Mouse (Mus musculus) kidney, embryonic 16.5 days (tissue): ENCODE measurements around the gene Sin3a. TPM values are rescaled to one million over a fixed set of nuclear protein-coding genes. Genes with fewer than 3 reads are reported as not detected.

Experiments used
- ATAC-seq: fragments of 200-750 bp; cut with Nextera tagmentation; 2 replicates; pipeline ENCODE4 v1.8.0; 2017; ENCODE audit warnings: moderate TSS enrichment; ENCODE audit not compliant: low FRiP score, low TSS enrichment
- H3K27ac ChIP-seq: fragments of 300-500 bp; sonication (generic); 2 replicates; pipeline ENCODE4 v1.5.1; 2014; ENCODE audit warnings: low read length
- H3K27me3 ChIP-seq: fragments of 300-500 bp; sonication (generic); 2 replicates; pipeline ENCODE4 v1.6.1; 2014; ENCODE audit warnings: low read length, control low read depth, mixed read lengths; ENCODE audit not compliant: insufficient read depth
- H3K36me3 ChIP-seq: fragments of 300-500 bp; sonication (generic); 2 replicates; pipeline ENCODE4 v1.6.1; 2014; ENCODE audit warnings: low read length, control low read depth, mixed read lengths; ENCODE audit not compliant: insufficient read depth
- H3K4me1 ChIP-seq: fragments of 300-500 bp; sonication (generic); 2 replicates; pipeline ENCODE4 v1.6.1; 2014; ENCODE audit warnings: low read length, control low read depth, mixed read lengths; ENCODE audit not compliant: insufficient read depth
- H3K4me2 ChIP-seq: fragments of 300-500 bp; sonication (generic); replicated peaks from 2 replicates; pipeline ENCODE4 v1.6.1; 2014; ENCODE audit warnings: low read depth, low read length
- H3K4me3 ChIP-seq: fragments of 300-500 bp; sonication (generic); 2 replicates; pipeline ENCODE4 v1.5.1; 2014; ENCODE audit warnings: mild to moderate bottlenecking, low read length
- H3K9ac ChIP-seq: fragments of 300-500 bp; sonication (generic); replicated peaks from 2 replicates; pipeline ENCODE4 v1.6.1; 2014; ENCODE audit warnings: low read length
- H3K9me3 ChIP-seq: fragments of 300-500 bp; sonication (generic); 2 replicates; pipeline ENCODE4 v1.6.1; 2016; ENCODE audit warnings: low read length, control low read depth
- WGBS: fragments of 180-500 bp; shearing (Covaris S2); extraction: QIAGEN DNeasy Blood & Tissue Kit; methylation state at CpG from one replicate; pipeline ENCODE4 v1.1.7; 2014; 5-methylcytosine and 5-hydroxymethylcytosine counted together
- polyA plus RNA-seq: library from polyadenylated mRNA; unstranded; fragments of >200 nt; fragmentation: Nextera tagmentation; extraction: Ambion mirVana; gene quantifications from 2 replicates; pipeline ENCODE4 v1.2.1, GENCODE M21; 2015

The Sin3a gene
- polyA plus RNA-seq, 1 experiment from 2014 or later = 36.7 TPM

DNA sequence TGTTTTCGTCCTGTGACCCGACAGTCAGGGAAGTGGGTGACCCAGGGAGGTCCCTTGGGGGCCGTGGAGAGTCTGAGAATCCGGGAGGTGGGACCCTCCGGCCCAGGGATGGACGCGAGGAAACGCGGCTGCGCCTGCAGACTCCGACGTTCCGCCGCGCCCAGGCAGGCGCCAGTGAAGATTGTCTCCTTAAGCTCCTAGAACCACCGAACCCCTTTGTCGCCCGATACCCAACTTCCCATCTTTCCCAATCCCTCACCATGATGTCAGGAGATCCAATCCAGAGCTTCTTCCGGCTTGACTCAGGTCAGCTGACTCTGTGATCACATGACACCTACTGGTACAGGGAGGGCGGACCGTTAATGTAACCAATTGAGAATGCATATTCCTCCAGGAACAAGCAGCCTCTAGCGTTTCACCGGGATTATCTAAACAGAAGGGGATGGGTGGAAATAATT is 86.2 kb downstream of the Sin3a start, which contains the start of gene Commd4:
TSS of gene Commd4 (minus strand) at position 319 of the 458 bp plus-strand sequence.
- H3K4me1 ChIP-seq = peaks cover 8% of the 10 kb centered on the region
- peak within 1 kb of the TSS; percentile 91 for H3K4me3 ChIP-seq
- peak within 1 kb of the TSS; percentile 99 for H3K4me2 ChIP-seq
- peaks cover 12% of the 10 kb centered on the region for H3K36me3 ChIP-seq
- H3K27ac ChIP-seq = 0 out of 2 replicates have a peak within 1 kb of the TSS, but pooled peaks have one; percentile 37
- no peaks in the 10 kb centered on the region for H3K27me3 ChIP-seq
- H3K9ac ChIP-seq = peak within 1 kb of the TSS; percentile 87
- under 1% methylated on average over 24 of the region's 24 CpGs for WGBS
- peak; percentile 80 for ATAC-seq
- H3K9me3 ChIP-seq = no peaks in the 10 kb centered on the region

GRCm38 (mm10) chr9:57158506-57158905 is 86.7 kb downstream of the Sin3a start:
- Histone ChIP-seq H3K4me1 (peaks cover 8% of the 10 kb centered on the region), H3K4me2 (peak overlapping the region; percentile 99), H3K36me3 (peaks cover 12% of the 10 kb centered on the region), H3K9ac (peak overlapping the region; percentile 87), H3K9me3 (no peaks in the 10 kb centered on the region), H3K27ac (0 out of 2 replicates have a peak overlapping the region, but pooled peaks have one; percentile 37), H3K4me3 (peak overlapping the region; percentile 91), H3K27me3 (no peaks in the 10 kb centered on the region)
- ATAC-seq = no peak
- WGBS = 39% methylated on average over 11 of the region's 11 CpGs

DNA sequence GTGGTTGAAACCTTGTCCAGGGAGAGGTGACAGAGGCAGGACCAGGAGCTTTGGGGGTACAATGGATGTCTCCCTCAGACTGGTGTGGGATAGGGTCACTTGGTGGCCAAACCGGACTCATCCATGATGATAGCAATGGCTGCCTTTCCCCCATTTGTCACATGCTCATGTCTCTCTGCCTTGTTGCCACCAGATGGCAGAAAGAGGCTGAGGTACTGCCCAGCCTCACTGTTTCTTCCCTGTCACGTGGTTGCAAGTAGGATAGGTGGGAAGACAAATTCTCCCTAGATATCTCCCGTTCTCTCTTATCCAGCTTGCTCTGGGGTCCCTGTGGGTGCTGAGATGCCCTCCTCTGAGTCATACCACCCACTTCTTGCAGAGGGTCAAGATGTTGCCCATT is 90.7 kb downstream of the Sin3a start:
- no peak for ATAC-seq

DNA sequence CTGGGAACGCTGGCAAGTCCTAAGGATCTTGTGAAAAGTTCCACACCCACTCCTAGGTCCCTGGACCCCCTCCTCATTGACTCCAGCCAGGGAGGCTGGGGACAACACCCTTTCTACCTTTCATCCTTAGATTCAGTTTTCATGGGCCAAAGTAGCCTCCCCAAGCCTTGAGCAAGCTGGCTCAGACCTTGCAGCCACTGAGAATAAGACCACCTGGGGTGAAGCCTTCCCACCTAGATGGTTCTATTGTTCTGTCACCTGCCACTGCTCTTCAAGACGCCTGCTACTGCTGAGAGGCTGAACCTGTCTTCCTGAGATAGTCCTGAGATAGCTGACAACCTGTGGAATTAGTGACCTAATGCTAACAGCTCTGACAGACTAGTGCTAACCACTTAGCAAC is 91.3 kb downstream of the Sin3a start:
- H3K27me3 ChIP-seq = no peaks in the 10 kb centered on the region
- H3K4me3 ChIP-seq = no peak overlapping the region
- no peak overlapping the region for H3K9ac ChIP-seq
- no peaks in the 10 kb centered on the region for H3K9me3 ChIP-seq
- no peak overlapping the region for H3K27ac ChIP-seq
- WGBS = 48% methylated on average over 2 of the region's 2 CpGs
- no peaks in the 10 kb centered on the region for H3K4me1 ChIP-seq
- no peak overlapping the region for H3K4me2 ChIP-seq
- no peak for ATAC-seq
- no peaks in the 10 kb centered on the region for H3K36me3 ChIP-seq

More for the DNA sequence above, 90.7 kb downstream of the Sin3a start:
- peaks cover 2% of the 10 kb centered on the region for H3K4me1 ChIP-seq
- no peak overlapping the region for H3K9ac ChIP-seq
- no peak overlapping the region for H3K4me2 ChIP-seq
- H3K4me3 ChIP-seq = no peak overlapping the region
- H3K9me3 ChIP-seq = no peaks in the 10 kb centered on the region
- WGBS = 6% methylated on average over 3 of the region's 3 CpGs
- no peaks in the 10 kb centered on the region for H3K36me3 ChIP-seq
- H3K27me3 ChIP-seq = no peaks in the 10 kb centered on the region
- no peak overlapping the region for H3K27ac ChIP-seq

- Histone ChIP-seq H3K9me3 (no peaks in the 10 kb centered on the region), H3K27me3 (no peaks in the 10 kb centered on the region), H3K4me2 (no peak overlapping the region), H3K36me3 (no peaks in the 10 kb centered on the region), H3K4me3 (no peak overlapping the region), H3K4me1 (no peaks in the 10 kb centered on the region), H3K9ac (no peak overlapping the region), H3K27ac (peak overlapping the region; percentile 73; the same call in 1 of the 2 replicates)
- ATAC-seq = no peak
- 83% methylated on average over 2 of the region's 2 CpGs for WGBS
These were observed 94.3 kb downstream of the Sin3a start for GRCm38 (mm10) chr9:57166173-57166572.

DNA sequence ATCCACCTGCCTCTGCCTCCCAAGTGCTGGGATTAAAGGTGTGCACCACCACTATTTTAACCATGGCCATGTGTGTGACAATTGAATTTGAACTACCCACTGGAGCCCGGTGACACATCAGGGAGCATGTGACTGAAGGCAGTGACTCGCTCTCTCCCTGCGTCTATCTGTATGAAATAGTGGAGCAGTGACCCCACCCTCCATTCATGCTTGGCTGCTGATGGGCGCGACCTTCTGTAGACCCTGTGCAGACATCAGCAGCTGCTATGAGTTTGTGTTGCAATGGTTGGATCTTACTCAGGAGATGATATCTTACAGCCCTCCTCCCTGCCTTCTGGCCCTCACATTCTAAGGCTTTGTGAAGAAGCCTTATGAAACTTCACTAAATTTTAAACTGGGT is 96.6 kb downstream of the Sin3a start:
- no peak overlapping the region for H3K27ac ChIP-seq
- H3K4me1 ChIP-seq = no peaks in the 10 kb centered on the region
- WGBS = 51% methylated on average over 5 of the region's 5 CpGs
- H3K9ac ChIP-seq = no peak overlapping the region
- H3K9me3 ChIP-seq = no peaks in the 10 kb centered on the region
- H3K36me3 ChIP-seq = no peaks in the 10 kb centered on the region
- ATAC-seq = no peak
- no peak overlapping the region for H3K4me2 ChIP-seq
- no peaks in the 10 kb centered on the region for H3K27me3 ChIP-seq
- no peak overlapping the region for H3K4me3 ChIP-seq

Other genes with a start within 250 kb of the Sin3a start
- 0.26 and 0.32 TPM in 2 replicates for gene Odf3l1, start 207.4 kb upstream of the Sin3a start, polyA plus RNA-seq
- gene Cspg4, start 207.0 kb upstream of the Sin3a start, polyA plus RNA-seq = 30.5 and 32.6 TPM in 2 replicates
- 11.9 and 12.3 TPM in 2 replicates for gene Snx33, start 143.7 kb upstream of the Sin3a start, polyA plus RNA-seq
- gene Imp3, start 134.6 kb upstream of the Sin3a start, polyA plus RNA-seq = 89.7 and 92.6 TPM in 2 replicates
- gene Snupn, start 121.2 kb upstream of the Sin3a start, polyA plus RNA-seq = 27.2 and 29.4 TPM in 2 replicates
- gene Ptpn9, start 77.1 kb upstream of the Sin3a start, polyA plus RNA-seq = 23.6 TPM in 2 replicates
- gene Man2c1, start 58.6 kb downstream of the Sin3a start, polyA plus RNA-seq = 79.0 and 95.6 TPM in 2 replicates
- 8.8 and 9.3 TPM in 2 replicates for gene Neil1, start 76.3 kb downstream of the Sin3a start, polyA plus RNA-seq
- gene Commd4, start 86.3 kb downstream of the Sin3a start, polyA plus RNA-seq = 107 and 130 TPM in 2 replicates
- not detected in 2 replicates for gene Trcg1, start 164.5 kb downstream of the Sin3a start, polyA plus RNA-seq
- gene 1700017B05Rik, start 190.6 kb downstream of the Sin3a start, polyA plus RNA-seq = 23.0 and 26.3 TPM in 2 replicates